Mouse (Mus musculus) T-helper 2 cell (primary cell): ENCODE results near the gene Srd5a1.
"Not testable (repeated sequence)": the region's sequence is repeated elsewhere in the genome, so short reads cannot be mapped to it uniquely, and the experiment has no call there.

Experiments
- in situ Hi-C: fragments of 300-600 bp; cut with MboI, MseI; formaldehyde crosslinking; loops from one replicate; pipeline ENCODE4 v1.15.1; 2025; ENCODE audit warnings: high pct_unique_total_duplicates

Gene Srd5a1

DNA sequence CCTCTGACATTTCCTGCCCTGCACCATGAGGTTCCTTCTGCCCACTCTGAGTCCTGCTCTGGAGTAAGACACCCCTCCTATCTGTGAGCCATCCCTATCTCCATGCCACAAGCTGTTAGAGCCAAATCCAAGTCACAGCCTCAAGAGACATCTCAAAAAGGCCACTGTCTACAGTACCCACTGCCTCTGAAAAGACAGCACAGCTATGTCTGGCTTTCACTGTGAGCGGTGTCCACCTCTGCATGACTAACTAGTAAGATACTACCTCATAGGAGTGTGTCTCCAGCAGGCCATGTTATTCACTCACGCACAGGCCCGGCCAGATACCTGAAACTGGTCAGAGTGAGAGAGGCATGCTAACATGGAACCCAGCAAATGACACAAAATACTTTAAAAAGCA, 16.7 kb upstream of the Srd5a1 start:
- in situ Hi-C loops: no loop called here

DNA sequence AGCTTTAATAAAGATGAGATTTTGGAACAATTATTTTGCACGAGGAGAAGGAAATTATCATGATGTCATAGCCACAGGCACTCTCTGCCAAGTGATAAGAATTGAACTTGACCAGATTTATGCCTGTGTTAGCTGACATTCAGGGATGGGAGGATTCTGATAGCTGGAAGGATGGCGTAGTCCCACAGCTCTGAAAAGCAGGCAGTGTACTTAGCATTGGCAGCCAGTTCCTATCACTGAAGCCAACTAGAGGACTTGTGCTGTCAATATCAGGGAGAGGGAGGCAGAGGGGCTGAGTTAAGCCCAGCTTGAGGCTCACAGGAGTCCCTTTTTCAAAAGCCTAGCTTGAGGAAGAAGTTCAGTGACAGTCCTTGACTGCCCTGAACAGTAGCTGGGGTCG, 13.3 kb upstream of the Srd5a1 start:
- in situ Hi-C loops: no loop called here

DNA sequence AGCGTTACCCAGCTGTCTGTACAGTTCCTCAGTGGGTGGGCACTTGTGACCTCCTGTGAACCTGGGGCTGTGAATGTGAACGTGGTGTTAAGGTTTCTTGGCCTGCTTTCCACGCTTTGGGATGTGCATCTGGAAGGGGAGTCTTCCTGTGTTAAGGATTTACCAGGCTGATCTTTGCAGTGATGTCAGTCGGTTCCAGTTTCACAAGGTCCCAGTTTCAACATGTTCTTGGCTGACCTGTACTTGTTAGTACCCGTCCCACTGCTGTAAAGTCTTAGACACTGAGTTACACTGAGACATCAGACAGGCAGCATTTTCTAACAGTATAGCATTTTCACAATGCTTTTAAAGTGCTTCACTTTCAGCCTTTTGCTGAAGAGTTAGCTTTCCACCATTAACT, 12.6 kb upstream of the Srd5a1 start:
- in situ Hi-C loops: no loop called here

DNA sequence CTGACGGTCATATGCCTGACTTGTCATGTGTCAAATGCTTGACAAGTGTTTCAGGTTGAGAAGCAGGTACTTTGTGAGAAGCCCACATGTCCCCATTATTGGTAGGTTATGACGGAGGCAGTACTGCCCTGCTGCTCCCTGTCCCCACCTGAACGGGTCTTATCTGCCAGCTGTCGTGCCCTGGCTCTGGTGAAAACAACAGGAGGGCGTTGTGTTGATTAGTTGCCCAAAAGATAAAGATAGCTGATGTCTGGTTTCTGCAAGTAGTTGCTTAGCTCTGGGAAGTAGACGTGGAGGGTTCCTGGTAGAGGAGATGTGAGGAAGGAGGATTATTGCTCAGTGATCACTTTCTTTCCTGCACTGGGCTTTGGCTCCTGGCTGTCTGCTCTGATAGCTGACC, 5.5 kb upstream of the Srd5a1 start:
- in situ Hi-C loops: loop anchor here (10.0 kb wide), 1 partner anchor 1042 kb away; no protein-coding TSS in a partner anchor

DNA sequence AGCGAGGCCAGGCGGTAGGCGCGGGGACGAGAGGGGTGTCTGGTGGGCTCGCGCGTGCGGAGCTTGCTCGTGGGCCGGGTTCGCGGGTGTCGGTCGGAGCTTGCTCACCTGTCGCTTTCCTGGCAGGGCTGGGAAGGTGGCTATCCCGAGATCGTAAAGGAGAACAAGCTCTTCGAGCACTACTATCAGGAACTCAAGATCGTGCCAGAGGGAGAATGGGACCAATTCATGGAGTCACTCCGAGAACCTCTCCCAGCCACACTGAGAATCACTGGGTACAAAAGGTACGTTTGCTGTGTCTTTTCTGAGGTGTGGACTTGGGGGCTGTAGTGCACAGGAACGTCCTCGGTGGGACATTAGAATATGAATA, 918 bp upstream of the Srd5a1 start:
- in situ Hi-C loops: loop anchor here (5.0 to 10.0 kb wide), 2 partner anchors 75 to 1037 kb away; no protein-coding TSS in a partner anchor

DNA sequence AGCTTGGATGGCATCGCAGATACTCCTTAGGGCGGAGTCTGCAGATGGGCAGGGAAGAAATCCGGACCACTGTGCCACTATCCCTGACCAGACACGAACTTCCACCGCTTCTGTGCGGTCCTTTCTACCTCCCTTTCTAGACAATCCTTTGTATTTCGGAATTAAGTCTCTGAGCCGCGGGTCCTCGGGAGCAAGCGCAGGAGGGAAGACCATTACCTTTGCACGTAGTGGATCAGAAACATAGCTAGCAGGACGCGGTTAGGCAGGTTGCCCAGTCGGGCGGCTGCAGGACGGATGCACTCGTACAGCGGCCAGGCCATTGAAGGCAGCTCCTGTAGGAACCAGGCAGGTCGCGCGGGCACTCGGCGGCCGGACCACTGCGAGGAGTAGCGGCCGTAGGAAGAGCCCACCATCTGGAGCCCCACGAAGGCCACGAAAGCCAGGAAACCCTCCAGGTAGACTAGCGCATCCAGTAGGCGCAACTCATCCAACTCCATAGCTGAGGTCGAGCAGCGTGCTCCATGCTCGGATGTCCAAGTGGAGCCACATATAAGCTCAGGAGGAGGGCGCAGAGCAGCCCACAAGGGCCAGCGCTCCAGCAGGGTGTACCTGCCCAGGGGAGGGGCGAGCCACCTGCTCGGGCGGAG, 368 bp downstream of the Srd5a1 start:
- in situ Hi-C loops: loop anchor here (5.0 to 10.0 kb wide), 2 partner anchors 74 to 1036 kb away; no protein-coding TSS in a partner anchor

DNA sequence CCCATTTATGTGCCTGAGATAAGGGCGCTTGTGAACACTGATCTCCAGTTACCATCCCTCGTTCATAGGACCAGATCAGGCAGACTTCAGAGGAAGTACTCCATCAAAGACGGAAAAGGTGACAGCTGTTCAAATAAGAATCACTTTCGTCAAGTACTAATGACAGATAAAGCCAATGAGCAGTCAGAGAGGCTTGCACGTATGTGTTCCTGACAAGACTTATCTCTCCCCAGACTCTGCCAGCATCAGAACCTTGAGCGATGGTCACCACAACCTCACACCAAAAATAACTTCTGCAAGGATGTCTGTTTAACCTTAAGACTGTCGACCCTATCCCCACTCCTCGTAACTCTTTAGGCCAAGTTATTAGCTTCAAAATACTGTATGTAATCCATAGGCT, 2.5 kb downstream of the Srd5a1 start:
- in situ Hi-C loops: no loop called here

DNA sequence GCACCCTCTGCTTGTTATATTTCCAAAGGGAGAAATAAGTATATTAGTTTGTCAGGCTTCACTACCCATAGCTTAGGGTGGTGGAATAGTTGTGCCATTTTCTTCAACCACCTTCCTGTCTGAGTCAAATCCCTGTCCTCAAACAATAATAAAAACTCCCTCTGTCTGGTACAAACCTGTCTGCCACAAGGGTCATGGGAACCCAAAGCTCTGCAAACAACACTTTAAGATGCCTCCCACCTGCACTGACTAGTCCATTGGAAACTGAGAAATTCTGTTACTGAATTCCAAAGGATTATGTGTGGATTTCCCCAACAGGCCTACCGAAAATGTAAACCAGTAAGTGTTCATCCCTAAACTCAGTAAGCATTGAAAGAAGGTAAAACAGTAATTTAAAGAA, 6.6 kb downstream of the Srd5a1 start:
- in situ Hi-C loops: no loop called here

DNA sequence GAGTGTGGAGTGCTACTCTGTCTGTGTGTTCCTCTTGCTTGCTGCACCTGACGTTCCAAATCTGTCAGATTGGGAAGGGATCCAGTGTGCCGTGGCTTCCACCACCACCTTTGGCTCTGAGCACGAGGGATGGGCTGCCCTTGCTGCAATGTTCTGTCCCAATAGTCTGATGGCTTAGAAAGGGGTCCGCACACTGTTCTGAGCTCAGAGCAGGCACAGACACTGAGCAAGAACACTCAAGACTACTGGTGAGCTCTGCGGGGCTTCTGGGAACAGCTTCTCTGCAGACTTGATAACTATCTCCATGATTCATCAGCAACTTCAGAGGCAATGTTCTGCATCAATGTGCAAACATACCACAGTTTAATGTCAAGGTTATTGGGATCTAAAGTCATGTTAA, 9.9 kb downstream of the Srd5a1 start:
- in situ Hi-C loops: no loop called here

DNA sequence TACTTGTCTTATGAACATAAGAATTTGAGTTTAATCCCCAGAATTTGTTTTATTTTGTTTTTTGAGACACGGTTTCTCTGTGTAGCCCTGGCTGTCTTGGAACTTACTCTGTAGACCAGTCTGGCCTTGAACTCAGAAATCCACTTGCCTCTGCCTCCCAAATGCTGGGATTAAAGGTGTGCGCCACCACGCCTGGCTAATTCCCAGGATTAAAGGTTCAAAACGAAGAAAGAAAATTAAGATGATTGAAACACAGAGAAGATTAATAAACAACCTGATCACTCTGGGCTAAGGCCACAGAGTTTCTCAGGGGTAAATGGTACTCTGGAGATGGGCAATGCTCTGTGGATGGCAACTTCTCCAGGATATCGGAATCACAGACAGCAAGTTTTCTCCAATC, 10.4 kb downstream of the Srd5a1 start:
- in situ Hi-C loops: not testable (repeated sequence)

DNA sequence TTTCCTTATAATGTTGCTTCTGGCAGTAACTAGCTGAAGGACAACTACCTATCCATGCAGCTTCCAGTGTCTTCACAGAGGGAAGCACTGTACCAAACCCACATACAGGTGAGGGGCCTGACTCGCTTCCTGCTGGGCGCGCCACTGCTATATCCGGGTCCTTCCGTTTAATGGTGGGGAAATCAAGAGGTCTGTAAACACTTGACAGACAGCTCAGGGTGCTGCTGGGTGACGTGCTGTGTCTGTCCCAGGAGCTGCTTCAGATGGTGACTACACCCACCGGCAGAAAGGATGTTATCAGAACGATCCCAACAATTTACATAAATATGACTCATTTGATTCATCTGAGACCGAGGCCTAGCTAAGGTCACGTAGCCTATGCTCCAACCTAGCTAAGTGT, 12.4 kb downstream of the Srd5a1 start:
- in situ Hi-C loops: no loop called here

DNA sequence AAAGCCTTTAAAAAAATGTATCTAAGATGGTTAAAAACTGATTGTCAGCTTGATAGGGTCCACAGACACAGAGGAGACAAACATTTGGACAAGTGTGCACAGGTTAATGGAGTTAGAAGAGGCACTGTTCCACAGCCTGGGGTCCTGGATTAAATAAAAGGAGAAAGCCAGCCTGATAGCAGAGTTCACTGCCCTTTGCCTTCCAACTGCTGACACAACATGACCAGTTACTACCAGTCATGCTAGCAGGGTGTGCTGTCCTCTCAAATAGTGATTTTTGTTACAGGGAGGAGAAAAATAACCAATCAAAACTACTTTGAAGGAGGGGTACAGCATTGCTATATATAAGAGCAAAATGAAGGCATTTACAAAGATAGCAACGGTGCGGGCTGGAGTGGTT, 14.7 kb downstream of the Srd5a1 start:
- in situ Hi-C loops: no loop called here

DNA sequence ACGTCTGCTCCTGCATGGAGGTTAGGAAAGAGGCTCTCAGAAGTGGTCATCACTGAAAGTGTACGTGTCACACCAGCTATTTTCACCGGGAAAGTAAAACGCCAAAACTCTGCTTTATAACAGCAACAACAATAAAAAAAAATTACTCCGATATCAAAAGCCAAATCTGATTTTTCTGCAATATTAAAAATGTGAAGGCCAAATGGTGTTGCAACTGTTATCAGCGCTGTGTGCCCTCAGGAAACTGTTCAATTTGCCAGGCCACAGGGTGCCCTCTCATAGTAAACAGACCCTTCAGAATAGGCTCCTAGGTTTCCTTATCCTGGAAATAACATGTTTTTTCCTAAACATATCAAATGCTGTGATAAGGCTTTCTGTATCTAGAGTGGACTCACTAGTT, 15.3 kb downstream of the Srd5a1 start:
- in situ Hi-C loops: no loop called here

DNA sequence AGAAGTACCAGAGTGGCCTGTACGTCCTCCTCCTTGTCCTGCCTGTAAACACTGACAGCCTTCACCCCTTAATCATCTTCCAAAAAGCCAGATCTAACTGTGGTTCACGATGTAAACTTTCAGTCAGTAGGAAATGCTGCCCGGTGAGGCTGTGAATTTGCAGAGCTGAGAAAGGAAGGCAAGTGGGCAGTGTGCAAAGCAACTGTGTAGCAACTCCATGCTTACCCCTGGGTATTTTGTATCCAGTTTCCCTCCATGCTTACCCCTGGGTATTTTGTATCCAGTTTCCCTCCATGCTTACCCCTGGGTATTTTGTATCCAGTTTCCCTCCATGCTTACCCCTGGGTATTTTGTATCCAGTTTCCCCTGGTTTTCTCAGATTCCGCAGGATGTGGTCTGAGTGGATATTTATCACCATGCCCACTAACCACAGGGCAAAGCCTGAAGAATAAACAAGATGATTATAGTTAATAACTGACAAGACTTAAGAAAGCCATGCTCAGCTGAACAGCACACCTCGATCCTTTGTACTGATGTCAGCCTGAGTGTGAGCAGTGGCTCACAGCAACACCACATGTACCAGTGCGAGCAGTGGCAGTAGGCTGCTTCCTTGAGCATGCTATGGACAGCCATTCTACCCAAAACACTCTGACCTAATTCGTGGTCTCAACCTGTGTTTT, 16.5 kb downstream of the Srd5a1 start:
- in situ Hi-C loops: no loop called here

DNA sequence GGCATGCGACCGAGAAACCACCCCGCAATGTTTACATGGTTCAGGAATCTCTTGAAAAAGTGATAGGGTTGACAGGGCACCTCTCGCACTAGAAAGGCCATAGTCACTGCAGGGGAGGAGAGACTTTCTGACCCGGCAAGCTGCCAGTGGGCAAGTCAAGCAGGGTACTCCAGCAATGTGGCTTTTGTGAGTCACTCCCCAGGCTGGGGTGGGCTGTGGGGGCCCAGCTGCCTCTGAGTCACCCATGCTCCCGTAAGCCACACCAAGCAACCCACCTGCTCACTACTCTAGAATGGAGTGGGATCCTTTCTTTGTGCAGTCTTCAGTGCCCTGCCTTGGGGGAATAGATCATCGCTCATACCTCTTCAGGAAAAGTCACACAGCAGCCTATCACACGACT, 17.8 kb downstream of the Srd5a1 start:
- in situ Hi-C loops: no loop called here

DNA sequence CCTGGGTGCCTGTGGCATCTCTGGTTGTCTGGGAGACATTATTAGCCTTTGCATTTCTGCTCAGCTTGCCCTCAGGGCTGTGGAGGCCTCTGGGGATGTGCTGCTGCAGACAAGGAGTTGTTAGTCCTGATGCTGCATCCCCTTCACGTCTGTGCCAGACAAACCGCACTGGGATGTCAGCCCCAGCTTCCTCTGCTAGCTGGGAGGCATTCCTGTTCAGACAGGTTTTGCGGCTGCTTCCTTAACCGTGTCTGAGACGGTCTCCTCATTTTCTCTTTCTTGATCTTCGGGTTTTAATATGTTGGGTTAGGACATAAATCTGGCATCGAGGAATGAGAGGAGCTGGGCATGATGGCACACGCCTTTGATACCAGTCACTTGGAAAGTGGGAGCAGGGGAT, 19.0 kb downstream of the Srd5a1 start:
- in situ Hi-C loops: no loop called here

DNA sequence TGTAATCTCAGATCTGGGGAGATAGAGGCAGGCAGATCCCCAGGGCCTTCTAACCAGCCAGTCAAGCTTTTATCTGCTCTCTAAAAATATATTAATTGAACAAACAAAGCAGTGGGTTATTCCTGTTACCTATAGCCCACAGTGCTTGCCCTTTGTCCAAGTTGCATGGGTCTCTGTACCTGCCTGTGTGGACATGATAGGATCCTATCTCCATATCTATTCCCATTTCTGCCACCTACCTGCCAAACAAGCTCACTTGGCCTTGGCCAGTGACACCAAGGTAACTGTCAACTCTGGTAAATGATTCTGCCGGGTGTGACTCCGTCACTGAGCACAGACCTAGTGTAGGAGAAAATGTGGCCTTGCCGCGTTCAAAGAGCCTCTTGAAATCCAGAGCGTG, 19.9 kb downstream of the Srd5a1 start:
- in situ Hi-C loops: no loop called here

DNA sequence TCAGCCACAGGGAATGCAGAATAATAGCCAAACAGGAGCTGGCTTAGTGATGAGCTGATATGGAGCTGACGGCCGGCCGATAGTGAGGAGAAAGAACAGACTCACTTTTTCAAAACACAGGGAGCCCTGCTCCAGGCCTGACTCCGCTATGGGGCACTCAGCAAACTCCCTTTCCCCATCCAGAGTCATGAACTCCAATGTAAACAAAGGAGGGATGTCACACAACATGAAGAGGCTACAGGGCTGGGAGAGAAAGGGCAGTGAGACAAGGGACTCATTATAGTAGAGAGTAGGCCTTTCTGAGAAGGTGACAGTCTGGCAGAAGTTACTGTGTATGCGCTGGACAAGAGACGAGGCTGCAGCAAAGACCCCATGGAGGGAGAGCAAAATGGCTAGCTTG, 23.0 kb downstream of the Srd5a1 start:
- in situ Hi-C loops: loop anchor here (5.0 kb wide), 1 partner anchor 36 kb away; no protein-coding TSS in a partner anchor

DNA sequence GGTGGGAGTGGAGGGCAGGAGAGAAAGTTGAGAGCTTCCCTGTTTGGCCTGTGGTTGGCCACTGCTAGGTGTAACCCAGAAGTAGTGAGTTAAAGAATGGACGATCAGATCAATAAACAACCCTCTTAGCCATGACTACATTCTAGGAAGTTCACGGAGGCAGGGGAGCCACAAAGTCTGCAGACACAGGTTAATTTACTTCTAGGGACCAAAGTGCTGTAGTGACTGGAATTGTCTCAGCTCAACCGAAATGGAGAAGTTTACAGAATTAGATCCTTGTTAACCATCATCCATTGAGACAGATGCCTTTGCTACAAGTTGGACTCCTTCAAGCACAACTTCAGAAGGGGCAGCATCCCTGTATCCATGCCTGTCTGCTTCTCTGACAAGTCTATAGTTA, 23.4 kb downstream of the Srd5a1 start:
- in situ Hi-C loops: loop anchor here (5.0 kb wide), 1 partner anchor 36 kb away; no protein-coding TSS in a partner anchor

DNA sequence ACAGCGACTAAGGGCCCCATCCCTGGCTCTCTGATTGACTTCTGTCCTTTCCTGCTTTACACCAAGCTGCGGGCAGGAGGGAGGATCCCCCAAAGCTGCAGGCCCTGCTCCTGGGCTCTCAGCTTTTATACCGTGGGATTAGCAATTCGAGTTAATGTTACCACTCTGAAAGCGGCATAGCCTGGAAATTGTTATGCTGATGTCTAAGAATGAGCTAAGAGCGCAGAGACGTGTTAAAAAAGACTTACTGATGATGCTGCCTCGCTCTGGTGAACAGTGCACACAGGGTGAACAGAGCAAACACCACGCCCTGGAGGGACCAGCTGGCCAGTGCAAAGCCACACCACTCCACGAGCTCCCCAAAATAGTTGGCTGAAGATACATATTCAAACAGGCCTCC, 24.9 kb downstream of the Srd5a1 start:
- in situ Hi-C loops: loop anchor here (5.0 kb wide), 1 partner anchor 34 kb away; no protein-coding TSS in a partner anchor

DNA sequence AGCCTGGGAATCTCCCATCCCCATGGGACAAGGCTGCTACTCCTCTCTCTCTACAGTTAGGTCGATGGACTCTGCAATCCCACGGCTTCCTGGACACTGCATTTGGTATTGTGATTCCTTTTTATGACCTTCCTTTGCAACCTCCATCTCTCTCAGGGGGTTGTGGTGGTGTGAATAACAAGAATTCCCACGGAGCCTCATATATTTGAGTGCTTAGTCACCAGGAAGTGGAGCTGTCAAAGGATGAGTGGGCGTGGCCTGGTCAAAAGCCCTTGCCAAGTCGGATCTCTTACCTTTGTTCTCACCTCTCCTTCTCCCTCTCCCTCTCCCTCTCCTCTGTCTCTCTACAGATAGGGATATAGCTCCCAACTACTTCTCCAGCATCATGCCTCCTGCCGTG, 25.4 kb downstream of the Srd5a1 start:
- in situ Hi-C loops: loop anchor here (5.0 kb wide), 1 partner anchor 34 kb away; no protein-coding TSS in a partner anchor

DNA sequence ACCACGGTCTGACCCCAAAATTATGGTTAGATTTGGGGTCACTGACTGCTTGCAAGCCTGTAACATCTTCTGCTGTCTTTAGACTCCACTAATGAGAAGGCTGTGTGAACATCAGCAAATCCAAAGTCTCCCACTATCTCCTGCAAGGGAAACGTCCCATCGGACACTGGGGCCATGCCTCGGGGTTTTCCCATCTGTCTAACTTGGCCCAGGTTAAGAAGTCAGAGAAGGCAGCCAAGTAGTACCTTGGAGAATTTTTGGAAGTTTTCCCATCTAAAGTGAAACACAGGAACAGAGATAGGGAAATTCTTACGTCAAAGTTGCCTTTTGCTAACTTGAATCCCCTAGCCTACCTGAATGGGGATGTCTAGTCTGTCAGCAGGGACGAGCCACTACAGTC, 27.7 kb downstream of the Srd5a1 start:
- in situ Hi-C loops: no loop called here

DNA sequence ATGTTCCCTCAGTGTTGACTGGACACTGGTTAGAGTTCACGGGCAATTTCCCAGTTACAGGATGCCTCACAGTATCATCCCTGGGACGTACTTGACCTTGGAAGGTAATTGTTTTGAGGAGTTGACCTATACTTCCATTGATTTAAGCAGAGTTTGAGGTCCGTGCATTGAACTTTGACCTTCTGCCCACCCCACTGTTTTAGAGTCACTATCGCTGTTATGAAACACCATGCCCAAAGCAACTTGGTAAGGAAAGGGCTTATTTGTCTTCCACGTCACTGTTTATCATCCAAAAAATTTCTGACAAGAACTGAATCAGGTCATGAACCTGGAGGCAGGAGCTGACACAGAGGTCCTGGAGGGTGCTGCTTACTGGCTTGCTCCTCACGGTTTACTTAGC, 28.8 kb downstream of the Srd5a1 start:
- in situ Hi-C loops: no loop called here
